Mouse (Mus musculus) left cerebral cortex, adult 8-10 months (tissue): ENCODE measurements around the gene Spred2. TPM values are rescaled to one million over a fixed set of nuclear protein-coding genes. Genes with fewer than 3 reads are reported as not detected.
"Not testable (repeated sequence)": the region's sequence is repeated elsewhere in the genome, so short reads cannot be mapped to it uniquely, and the experiment has no call there.

Experiments used
- DNase-seq, 2 experiments: peaks; one replicate each; pipeline ENCODE4 v3.0.0; 2022; ENCODE audit warnings: low spot score in 2 of 2
- total RNA-seq, 4 experiments: library from RNA; stranded (reverse); gene quantifications; 2 replicates each; pipeline ENCODE4 v1.2.4; 2022

Spred2 gene
- total RNA-seq, 4 experiments from 2014 or later: 66.8 to 82.4 (median 72.3) TPM

GRCm38 (mm10) chr11:20052814-20053536 is 128.8 kb downstream of the Spred2 start:
- DNase-seq: no peak

GRCm38 (mm10) chr11:20053951-20054350 is 129.8 kb downstream of the Spred2 start:
- DNase-seq: no peak

GRCm38 (mm10) chr11:20054617-20055016 is 130.4 kb downstream of the Spred2 start:
- DNase-seq: no peak

GRCm38 (mm10) chr11:20056168-20056567 is 132.0 kb downstream of the Spred2 start:
- DNase-seq: no peak

- no peak for DNase-seq
Observed at GRCm38 (mm10) chr11:20057429-20057828, 133.3 kb downstream of the Spred2 start.

GRCm38 (mm10) chr11:20059736-20060135 is 135.6 kb downstream of the Spred2 start:
- no peak for DNase-seq

- not testable (repeated sequence) for DNase-seq
Observed at GRCm38 (mm10) chr11:20062801-20063200, 138.6 kb downstream of the Spred2 start.

- DNase-seq: not testable (repeated sequence)
Observed at GRCm38 (mm10) chr11:20064086-20064485, 139.9 kb downstream of the Spred2 start.

GRCm38 (mm10) chr11:20064926-20065325 is 140.8 kb downstream of the Spred2 start:
- no peak for DNase-seq

GRCm38 (mm10) chr11:20066106-20066505 is 141.9 kb downstream of the Spred2 start:
- no peak for DNase-seq

- no peak for DNase-seq
Observed at GRCm38 (mm10) chr11:20067521-20067920, 143.3 kb downstream of the Spred2 start.

GRCm38 (mm10) chr11:20068346-20069004 is 144.3 kb downstream of the Spred2 start:
- DNase-seq: no peak

- DNase-seq: no peak
Observed at GRCm38 (mm10) chr11:20072174-20072573, 148.0 kb downstream of the Spred2 start.

GRCm38 (mm10) chr11:20072826-20073225 is 148.7 kb downstream of the Spred2 start:
- DNase-seq: no peak

Other genes with a start within 250 kb of the Spred2 start
- gene Actr2, start 188.5 kb downstream of the Spred2 start, total RNA-seq: 100 to 1,000 TPM; 276 to 291 (median 285) TPM